Mouse (Mus musculus) erythroid progenitor cell, adult 5-6 weeks (primary cell): ENCODE results near the gene Qdpr. TPM values are rescaled to one million over a fixed set of nuclear protein-coding genes. Genes with fewer than 3 reads are reported as not detected.

ENCODE experiments used
- ATAC-seq: replicated peaks from 2 replicates; pipeline ENCODE4 v1.8.0; 2016; ENCODE audit warnings: moderate number of reproducible peaks, mild to moderate bottlenecking, moderate TSS enrichment, inconsistent platforms; ENCODE audit not compliant: poor library complexity, low FRiP score, severe bottlenecking
- total RNA-seq, 2 experiments: library from RNA; stranded (forward) in 1 of 2; stranded (reverse) in 1 of 2; fragments of 150-400 nt in 1 of 2; fragments of 186-747, 209-891 nt in 1 of 2; gene quantifications; 2 replicates each; pipeline versions ENCODE4 v1.2.3 to v1.2.4; 2015 to 2017; ENCODE audit warnings: low replicate concordance in 2 of 2

The Qdpr gene
- total RNA-seq (2015; ENCODE audit: low replicate concordance) (3.4 and 32.8 TPM in 2 replicates), total RNA-seq (2017; ENCODE audit: low replicate concordance) (1.4 and 6.4 TPM in 2 replicates)

DNA sequence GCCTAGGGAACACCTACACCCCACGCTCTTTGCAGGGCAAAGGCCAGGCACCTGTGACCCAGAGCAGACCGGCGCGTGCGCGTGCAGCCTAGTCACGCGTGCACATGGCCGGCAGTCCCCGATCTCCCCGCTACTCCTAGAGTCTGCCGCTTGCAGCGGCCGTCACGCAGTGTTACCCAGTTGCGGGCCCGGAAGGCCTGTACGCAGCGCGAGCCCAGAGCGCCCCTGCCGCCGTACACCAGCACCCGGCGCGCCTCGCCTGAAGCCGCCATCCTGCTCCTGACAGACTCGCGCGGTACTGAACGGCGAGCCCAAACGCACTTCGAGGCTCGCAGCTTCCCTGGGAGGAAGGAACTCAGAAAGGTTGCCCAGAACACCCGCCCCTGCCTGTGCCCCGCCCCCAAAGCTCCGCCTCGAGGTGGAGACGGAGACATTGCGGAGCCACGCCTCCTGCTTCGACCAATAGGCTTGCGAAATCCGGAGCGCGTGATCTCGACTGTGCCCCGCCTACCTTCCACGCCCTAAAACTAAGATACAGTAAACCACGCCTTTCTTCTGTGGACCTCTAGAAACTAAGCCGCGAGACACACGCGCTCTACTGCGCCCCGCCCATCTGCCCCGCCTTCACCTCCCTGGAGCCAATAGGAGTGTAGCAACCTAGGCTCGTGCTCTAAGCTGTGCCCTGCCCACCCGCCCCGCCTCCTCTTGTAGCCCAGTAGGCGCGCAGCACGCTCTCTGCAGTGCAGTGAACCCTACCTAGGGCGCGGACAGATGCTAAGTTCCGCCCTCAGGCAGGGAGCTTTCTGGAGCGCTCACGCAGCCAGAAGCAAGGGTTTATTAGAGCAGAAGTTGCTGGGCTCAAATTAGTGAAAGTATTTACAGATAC, at the start of gene Qdpr:
TSS of gene Qdpr (minus strand) at position 406 of the 886 bp plus-strand sequence.
- ATAC-seq = peak; percentile 95

DNA sequence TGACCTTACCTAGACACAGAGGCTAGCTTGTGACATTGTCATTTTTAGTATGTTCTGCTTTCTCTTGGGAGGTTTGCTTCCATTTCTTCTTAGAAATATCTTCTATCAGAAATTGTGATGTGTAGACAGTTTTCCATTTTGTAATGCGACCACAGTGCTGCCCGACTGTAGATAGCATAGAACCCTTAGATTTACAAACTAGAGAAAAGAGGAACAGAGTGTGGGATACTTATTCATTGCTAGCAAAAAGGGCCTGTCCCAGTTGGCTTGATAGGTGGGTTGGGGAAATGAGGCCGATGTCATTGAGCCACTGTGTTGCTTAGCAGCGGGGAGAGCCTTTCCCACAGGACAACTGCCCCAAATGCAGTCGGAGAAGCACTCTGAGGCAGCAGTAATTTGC, 47.5 kb upstream of the Qdpr start:
- no peak for ATAC-seq

DNA sequence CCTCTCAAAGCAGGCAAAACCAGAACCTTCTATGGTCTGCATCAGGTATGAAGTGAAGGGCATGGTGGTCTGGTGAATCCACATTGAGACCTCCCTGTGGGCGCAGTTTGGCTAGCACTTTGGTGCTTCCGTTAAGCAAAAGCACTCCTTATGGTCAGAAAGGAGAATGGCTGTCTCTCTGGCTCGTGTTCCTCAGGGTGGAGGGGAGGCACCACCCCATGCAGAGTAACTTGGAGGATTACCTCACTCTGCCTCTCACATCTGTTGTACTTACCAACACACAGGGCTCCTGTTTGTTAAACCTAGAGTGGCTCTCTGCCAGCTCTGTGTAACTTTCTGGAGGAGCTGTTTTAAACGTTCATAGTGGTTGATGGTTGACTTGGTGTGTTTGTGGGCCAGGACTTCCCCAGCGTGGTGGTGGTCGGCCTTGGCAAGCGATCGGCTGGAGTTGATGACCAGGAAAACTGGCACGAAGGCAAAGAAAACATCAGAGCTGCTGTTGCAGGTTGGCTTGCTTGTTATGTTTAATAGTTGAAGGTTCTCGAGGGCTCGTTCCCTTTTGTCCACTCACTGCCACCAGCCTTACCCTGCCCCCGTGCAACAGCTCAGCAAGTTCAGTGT, 47.0 kb upstream of the Qdpr start:
- ATAC-seq = no peak

DNA sequence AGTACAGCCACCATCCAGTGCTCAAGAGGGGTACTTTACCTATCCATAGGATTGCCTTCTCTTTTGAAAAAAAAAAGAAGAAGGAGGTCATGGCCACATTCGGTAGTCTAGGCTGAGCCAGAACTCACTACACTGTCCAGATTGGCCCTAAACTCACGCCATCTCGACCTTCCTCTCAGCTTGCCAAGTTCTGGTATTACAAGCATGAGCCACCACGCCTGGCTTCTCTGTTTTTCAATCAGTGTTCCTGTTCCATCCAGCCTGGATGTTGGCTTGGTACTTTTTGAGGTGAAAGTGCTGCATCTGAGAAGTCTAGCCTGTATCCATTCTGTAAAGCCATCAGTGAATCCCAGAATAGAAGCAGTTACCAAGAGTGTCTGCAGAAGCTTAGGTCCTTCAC, 46.4 kb upstream of the Qdpr start:
- no peak for ATAC-seq

DNA sequence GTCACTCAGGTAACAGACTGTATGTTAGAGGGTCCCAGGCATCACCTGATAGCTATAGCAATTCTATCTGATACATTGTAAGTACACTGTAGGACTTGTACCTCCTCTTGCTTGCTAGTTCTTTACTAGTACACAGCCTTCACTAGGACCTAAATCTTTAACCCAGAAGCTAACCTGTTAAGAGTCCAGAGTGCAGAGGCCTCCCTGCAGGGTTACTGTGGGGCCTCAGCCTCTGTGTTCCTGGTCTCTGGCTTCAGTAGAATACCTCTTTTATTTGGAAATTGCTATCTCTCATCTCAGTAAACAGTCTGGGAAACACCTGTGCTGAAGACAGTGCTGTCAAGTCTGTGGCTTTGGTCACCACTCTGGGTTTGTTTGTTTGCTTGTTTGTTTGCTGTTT, 46.0 kb upstream of the Qdpr start:
- no peak for ATAC-seq

DNA sequence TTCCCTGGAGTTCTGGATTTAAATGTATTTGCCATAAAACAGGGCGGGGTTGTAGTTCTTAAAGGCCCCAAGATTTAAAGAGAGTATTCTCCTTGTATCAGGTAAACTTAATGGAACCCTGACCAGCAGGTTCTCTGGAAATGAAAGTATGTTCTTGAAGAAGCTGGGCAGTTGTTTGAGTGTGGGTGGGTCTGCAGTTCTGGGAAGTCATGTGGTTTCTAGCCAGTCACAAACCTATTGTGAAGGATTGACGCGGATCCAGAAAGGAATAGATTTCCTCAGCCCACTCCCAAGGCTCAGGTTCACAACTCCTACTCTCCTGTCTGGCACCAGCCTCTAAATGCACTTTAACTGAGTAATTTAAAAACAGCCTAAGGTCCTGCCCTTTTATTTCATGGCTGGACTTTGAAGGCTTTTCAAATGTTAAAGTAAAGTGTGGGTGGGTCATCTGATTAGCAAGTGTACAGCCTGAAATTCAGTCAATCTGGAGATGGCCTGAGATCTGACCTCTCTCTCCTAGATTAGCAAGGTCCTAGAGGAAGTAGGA, 45.5 kb upstream of the Qdpr start:
- ATAC-seq = no peak

DNA sequence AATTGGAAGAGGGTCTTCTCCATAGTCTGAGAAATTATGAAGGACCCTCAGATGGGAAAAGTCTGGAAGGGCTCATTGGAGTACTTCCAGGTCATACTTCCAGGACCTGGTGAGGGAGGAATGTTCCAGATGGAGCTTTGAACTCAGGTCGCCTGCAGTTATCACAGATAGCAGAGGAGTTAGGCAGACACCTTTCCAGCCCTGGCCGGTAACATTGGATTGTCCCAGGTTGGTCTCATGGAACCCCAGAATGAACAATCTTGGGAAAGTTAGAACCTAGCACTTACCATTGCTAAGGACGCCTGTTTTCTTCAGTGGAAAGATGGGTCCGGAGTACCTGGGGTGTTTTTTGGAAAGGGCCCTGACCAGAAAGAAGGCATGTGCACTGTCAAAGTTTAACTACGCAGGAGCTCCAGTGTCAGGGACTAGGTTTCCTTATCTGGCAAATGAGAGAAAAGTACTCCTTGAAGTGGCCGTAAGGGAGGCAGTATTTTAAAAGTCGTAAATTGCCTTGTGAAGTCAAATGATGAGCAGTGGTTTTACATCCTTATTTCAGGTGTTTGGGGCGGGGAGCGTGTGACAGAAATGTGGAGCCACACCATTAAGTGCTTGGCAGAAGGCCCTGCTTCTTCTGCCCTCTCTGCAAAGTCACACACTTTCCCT, 44.2 kb upstream of the Qdpr start:
- ATAC-seq = no peak

DNA sequence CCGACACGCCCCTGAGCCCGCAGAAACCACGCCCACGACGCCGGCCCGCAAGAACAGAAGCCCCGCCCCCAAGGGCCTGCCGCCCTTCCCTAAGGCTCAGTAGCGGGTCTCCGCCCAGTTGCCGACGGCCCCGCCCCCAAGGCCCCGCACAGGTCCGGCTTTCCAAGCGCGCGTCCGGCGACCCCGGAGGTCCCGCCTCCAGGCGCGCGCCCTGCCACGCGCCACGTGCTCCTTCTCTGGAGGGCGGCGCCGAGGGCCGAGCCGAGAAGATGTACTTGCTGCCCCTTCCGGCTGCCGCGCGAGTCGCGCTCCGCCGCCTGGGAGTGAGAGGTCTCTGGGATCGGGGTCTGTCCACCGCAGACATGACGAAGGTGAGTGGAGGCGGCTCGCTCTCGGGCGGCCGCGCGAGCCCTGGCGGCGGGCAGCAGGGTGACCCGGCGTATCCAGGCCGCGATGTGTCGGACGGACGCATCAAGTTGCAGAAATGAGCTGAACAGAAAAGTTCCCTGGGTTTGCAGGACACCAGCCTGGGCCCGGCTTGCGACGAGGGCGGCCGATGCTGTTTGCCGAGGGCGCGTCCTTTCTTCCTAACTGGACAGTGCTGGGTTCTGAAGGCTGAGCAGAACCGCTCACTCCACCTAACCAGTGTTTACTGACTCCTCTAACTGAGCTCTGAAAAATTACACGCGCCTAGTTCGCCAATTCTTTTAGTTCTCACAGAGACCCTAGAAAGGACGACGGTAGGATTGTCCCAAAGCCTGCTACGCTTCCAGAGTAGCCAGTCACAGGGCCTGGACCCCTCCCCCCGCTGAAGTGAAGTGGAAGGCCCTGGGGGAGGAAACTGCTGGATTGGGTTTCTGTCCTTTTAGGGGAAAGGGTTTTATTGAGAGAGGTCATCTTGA, 43.4 kb upstream of the Qdpr start, which contains the start of gene Lap3:
TSS of gene Lap3 (plus strand) at position 184 of the 902 bp plus-strand sequence.
- ATAC-seq = peak; percentile 94

DNA sequence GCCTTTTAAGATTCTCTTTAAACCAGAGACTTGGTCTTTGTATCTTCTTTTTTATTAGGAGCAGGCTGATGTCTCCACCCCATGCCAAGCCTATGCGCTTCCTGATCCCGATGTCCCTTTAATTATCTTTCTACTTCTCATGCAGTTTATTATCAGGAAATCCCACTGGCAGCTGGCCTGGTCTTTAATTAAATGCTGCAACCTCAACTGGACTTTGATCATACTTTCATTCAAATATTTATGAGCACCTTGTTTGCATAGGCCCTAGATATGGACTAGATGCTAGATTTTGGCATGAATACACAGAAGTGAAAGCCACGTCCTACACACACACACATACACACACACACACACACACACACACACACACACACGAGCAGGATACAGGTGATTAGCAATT, 41.7 kb upstream of the Qdpr start:
- no peak for ATAC-seq

DNA sequence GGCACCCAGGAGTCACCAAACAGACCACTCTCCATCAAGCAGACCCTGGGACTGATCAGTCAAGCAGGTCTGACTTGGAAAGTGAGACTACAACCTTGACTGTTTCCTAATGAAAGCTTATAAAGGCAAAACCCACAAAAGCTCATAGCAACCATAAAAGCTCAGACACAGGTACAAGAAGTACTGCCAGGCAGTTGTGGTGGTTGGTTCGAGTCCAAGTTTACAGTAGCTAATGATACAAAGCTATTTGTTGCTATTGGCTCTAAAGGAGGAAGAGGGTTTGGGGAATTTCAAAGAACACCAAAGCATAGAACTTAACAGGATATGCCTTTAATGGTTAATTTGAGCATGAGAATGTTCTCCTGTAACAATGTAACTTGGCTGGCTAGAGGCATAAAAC, 33.6 kb upstream of the Qdpr start:
- no peak for ATAC-seq

DNA sequence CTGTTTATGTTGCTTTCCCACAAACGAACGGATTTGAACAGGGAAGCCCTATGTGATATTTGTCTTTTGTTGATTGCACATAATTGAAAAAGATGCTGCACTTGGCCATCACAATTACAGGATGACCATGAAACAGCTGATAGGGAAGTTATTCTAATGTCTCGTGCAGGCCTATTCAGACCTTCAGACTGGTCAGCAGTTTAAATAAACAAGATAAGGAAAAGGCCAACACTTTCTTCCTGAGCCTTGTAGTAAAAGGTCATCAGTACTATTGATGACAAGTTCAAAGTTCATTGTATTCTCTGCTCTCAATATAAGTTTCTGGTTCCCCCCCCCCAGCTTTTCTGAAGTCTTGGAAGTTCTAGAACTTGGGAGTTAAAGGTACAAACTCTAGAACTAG, 32.6 kb upstream of the Qdpr start:
- ATAC-seq = no peak

DNA sequence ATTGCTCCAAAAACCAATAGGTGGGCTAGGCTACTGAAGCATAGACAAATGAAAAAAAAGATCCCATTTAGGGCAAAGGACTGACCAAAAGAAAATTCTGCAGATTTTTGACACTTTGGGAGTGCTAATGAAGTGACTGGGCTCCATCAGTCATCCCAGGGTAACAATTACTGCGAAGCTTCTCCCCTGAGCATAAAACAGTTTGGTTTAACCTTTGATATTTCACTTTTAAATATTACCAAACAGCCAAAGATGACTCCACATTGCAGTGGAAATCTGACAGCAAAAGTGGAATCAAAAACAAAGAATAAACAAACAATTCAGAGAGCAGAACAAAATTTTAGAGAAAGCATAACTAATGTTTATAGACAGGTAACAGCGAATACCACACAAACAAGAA, 31.1 kb upstream of the Qdpr start:
- no peak for ATAC-seq

DNA sequence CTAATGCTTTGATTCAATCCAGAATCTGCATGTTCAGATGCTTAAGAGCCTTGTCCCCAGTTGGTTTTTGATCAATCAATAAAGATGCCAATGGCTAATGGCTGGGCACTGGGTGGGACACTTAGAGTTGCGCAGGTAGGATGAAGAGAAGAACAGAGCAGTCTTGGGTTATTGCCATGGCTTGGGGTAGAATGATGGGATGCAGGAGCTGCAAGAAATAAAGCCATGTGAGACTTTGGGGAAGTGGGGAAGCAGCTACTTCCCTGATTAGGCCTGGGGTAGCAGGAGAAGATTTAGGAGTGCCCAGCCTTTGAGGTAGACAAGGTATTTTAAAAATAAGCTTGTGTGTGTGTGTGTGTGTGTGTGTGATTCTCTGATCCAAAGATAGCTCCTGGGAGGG, 30.0 kb upstream of the Qdpr start:
- ATAC-seq = no peak

DNA sequence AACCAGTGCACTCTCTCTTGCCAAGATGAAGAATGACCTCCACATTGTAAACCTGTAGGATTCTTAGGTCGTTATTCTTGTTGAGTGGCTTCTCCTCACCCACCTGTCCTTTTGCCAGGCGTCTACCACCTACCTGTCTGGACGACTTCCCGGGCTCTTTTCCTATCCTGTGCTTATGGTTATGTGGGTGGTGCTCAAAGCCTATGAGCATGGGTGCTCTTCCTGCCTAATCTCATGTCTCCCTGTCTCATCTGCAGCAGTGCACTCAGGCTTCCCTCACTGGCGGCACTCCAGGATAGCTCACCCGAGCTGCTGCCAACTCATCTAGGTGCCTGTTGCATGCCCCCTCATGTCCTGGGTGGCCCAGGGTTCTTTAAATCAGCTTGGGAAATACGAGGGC, 27.6 kb upstream of the Qdpr start:
- ATAC-seq = no peak

DNA sequence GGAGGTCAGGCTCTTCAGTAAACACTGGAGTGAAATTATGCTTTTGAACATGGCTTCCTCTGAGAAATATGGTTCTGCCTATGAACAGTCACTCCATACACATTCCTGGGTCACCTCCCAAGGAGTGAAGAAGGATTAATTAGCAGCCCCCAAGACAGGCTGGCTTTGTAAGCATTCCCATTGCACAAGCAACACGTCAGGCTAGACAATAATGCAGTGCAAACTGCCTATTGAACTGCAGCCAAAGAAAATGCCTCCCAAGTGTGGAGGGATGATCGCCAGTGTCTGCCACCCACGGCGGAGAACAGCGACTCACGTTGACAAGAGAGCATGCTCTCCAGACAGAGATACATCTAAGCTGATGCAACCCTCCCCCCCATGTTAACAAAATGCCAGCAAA, 26.3 kb upstream of the Qdpr start:
- ATAC-seq = no peak

DNA sequence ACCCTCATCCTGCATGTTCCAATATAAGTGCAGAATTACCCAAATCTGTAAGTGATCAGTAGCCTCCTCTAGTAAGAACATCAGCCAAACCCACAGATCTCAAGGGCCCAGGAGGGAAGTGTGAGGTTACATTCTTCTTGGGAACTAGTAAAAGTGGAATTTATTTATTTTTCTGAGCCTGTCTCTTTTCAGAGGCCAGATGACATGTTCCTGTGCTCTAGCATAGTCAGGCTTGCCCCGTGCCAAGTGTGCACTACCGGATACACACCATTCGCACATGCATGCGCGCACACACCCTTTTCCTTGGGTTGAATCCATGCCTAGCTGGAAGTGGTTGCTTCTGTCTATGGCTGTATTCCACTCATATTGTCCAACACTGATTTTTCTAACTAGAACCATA, 25.7 kb upstream of the Qdpr start:
- ATAC-seq = no peak

DNA sequence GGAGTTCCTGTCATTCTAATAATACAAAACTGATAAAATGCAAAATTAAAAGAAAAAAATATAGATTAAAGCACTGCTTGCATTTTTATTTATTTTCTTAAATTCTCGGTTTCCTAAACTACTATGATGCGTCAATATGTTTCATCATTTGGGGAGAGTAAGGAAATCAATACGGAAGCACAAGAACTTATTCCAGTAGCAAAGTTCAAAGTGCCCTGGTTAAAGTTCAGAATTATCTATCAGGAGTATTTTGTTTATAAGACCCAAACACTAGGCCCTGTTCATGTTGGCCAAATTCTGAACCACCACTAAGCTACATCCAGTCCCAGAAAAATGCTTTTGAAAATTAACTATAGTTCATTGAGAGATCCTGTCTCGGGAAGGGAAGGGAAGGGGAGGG, 24.7 kb upstream of the Qdpr start:
- ATAC-seq = no peak

DNA sequence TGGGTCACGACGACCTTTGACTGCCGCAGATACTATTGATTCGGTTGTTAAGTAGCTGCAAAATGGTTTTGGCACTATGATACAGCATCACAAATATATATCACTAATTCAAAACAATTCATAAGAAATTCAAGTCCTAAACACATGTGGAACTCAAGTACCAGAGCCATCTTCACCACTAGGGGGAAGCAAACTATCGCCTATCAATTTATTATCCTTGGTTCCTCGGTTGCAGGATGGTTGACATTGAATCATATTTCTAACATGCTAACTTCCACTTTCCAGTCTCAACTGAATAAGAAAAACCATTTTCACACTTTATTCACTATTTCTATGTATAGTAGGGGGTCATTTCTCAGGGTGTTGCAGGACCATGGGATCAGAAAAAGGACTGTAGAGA, 24.2 kb upstream of the Qdpr start:
- no peak for ATAC-seq

DNA sequence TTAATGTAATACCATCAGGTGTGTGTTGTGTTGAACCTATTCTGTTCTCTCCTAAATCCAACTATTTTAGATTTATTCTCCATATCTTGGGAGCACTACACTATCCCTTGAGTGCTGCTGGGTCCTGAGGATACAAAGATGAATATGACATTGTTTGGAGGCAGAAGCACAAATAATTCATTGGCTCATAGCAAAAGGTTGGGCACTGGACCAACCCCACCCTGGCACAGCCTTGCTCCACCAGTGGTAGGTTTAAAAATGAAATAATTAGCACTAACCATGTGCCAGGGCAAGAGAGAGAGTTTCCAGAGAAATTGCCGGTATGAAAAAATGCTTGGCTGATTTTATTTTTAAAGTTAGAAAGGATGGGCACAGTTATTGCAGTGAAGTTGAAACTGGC, 23.5 kb upstream of the Qdpr start:
- no peak for ATAC-seq
